Mouse (Mus musculus) brain, adult 2 months (tissue): Measurements from ENCODE around the gene Olfr652.

Experiments
- DNase-seq: peaks from one replicate; pipeline ENCODE4 v3.0.0; 2011; ENCODE audit warnings: low read depth, low spot score

The Olfr652 gene

DNA sequence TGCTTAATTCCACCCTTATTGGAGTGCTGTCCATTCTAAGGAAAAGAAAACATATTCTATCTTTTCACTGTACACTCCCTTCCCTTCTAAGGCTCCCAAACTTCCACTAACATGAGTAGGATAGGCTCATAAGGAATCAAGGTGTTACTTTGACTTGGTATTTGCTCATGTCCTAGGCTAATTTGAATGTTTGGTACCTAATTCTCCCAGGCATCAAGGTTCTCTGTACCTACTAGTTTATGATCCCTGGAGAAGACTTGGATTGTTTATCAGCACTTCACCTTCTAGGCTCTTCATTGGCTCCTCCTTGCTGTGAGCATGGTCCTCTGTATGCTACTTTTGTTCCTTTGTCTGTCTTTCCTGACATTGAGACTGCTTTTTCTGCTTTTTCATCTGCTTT, at the start of gene Olfr652:
Olfr652 (plus strand) TSS at position 301 of the 400 bp plus-strand sequence.
- DNase-seq: no peak

DNA sequence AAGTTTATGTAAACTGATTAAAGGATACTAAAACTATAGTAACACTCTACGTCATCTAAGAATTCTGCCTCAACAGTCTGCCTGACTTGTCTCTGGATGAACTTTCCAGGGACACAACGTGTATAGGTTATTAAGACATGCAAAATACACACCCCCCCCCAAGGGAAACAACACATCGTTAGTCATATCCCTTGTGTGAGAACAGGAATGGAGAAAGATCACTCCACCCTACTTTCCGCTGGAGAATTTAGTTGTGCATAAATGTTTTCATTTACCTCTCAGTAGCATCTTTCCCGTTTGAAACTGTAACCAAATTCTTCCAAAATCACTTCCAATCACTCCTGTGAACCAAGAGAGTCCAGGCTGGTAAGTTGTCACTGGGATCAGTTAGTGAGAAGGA, 10.9 kb upstream of the Olfr652 start, which contains the start of gene Olfr651:
Olfr651 (plus strand) TSS at position 301 of the 400 bp plus-strand sequence.
- no peak for DNase-seq

DNA sequence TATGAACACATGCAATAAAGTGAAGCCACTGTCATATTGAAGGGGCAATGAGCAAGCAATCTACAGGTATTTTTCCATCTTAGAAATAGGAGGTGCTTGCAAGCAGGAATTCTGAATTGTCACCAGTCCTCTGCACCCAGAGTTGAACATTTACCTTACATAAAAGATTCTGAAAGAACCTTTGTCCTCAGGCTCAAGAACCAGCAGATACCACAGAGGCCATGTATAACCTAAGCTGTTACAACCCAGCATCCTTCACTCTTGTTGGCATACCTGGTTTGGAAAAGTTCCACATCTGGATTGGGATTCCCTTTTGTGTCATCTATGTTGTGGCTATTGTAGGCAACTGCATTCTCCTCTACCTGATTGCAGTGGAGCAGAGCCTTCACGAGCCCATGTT, 8.0 kb upstream of the Olfr652 start:
- no peak for DNase-seq

DNA sequence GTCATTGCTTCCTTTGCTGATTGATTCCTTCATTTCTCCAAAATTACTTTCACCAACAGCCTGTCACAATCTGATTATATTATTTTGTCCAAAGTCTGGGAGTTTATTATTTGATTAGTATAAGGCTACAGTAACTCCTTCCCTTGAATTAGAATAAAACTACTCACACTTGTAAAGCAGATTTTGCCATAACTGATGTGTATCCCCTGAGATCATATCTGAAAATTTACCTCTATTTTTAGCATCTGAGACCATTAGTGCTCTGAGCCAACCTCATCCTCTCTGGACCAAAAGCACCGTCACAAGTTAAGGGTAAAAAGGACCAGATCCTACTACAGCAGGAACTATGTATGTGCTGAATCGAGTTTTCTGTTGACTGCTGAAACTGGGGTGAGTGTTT, 16.3 kb downstream of the Olfr652 start, which contains the start of gene Olfr653:
Olfr653 (plus strand) TSS at position 301 of the 400 bp plus-strand sequence.
- DNase-seq: no peak

DNA sequence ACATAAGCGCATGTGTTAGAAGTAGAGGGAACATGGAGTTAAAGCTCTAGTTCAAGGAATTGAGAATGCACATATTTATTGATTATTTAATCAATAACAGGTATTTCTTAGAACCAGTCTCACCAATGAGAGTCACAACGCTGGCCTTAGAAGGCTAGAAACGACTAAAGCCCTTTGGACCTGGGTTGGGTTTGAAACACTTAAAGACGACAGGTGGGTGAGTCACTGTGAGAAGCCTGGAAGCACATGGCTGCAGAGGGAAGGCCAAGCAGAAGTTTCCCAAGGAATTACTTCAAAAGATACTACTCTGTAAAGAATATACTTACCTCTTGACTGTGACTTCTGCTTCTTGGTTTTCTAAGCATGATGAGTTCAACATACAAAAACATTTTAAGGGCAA, 20.1 kb downstream of the Olfr652 start:
- DNase-seq: no peak

DNA sequence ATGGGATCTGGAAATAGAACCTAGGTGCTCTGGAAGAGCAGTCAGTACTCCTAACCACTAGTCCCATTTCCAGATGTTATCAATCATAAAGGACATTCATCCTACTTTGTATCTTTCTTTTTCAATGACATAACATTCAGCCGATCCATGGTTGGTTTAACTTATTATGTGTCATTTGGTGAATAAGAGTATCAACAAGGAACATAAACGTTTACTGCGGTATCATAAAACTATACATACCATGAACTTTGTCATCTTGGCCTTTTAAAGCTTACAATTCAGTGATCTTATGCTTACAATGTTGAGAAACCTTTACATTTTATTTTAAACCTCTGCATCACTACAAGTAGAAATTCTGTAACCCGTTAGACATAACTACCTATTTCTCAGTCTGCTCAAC, 20.7 kb downstream of the Olfr652 start:
- no peak for DNase-seq

DNA sequence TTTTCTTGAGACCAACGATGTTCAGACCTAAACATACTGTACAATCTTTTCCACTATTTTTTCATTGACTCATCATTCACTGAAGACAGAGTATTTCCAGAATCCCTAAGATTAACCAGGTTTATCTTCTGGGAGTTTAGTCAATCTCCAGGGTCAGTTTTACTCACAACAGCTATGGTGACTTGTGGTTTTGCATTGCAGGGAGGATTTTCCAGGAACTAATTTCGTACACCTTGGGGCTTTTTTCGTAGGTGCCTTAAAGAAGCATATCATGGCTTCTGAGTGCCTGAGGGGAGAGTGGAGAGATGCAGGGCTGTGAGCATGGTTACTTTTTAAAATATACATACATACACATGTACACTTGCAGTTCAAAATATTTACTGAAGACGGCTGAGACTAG, 26.0 kb downstream of the Olfr652 start, which contains the start of gene Olfr654:
Olfr654 (plus strand) TSS at position 301 of the 400 bp plus-strand sequence.
- DNase-seq: no peak

DNA sequence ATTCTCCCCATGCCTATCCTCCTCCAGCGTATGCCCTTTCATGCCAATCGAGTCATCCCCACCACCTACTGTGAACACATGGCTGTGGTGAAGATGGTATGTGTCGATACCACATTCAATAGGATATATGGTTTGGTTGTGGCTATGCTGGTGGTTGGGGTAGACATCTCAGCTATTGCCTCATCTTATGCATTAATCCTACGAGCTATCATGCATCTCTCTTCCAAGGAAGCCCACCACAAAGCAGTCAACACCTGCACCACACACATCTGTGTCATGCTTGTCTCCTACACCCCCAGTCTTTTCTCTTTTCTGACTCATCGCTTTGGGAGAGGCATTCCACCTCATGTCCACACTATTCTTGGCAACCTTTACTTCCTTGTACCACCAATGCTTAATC, 27.6 kb downstream of the Olfr652 start:
- DNase-seq: no peak

DNA sequence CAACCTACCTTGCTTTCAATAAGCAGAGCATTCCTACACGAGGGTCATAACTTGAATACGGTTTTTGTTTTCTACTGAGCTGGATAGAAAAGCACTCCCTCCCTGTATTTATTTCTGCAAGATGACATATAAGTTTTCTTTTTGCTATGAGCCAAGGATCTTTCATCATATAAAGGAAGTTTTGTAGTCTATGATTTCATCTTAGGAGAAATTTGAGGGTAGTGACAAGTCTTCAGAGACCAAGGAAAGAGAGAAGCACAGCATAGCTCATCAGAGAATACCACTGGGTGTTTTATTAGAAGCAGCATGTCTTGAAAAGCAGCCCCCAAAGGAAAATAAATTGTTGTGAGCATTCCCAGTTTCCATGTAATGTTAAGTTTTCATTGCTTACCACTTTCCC, 41.0 kb downstream of the Olfr652 start, which contains the start of gene Olfr655:
Olfr655 (minus strand) TSS at position 101 of the 400 bp plus-strand sequence.
- no peak for DNase-seq

DNA sequence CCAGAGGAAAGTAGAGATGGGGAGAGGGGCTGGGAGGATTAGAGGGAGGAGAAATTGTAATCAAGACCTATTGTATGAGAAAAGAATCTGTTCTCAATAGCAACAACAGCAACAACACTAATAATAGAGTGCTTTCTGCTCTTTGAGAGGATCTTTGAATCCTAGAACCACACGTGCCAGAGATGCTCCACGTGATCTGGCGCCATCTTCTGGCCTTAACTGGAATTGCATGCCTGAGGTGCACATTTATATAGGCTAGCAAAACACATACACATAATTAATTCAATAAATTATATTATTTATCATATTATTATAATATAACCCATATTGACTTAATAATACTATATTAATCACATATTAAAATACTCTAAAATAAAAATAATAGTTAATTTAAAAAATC, 42.5 kb downstream of the Olfr652 start:
- no peak for DNase-seq

DNA sequence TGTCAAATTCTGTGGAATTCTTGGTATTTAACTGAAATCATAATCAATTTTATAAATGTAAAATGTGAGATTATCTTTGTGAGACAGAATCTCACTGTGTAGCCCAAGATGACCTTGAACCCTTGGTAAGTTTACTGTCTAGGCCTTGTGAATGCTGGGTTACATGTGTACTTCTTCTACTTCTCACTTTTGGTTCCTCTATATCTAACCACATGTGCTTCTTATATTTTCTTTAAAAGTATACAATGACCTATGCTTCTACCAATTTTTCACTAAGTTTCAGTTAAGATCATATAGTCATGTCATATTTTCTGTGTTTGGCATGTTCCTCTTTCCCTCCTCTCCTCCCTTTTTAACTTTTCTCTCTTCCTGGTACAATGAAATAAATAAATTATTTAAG, 44.0 kb downstream of the Olfr652 start:
- no peak for DNase-seq

DNA sequence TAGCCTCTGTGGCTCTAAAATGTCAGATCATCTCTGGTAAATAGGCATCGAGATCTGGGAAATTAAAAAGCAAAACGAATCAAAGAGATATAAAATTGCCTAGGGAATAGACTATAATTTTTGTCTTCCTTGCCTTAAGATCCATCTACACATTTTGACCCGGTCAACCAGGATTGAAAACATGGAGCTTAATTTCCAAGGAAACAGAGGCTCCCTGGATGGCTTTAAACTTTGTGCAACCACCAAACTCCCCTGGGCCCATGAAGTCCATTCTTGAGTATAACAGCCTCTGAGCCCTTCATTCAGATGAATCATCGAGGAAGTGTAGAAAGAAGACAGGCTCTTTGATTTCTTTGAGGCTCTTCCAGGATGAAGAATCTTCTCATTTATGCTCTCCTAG, 53.0 kb downstream of the Olfr652 start, which contains the start of gene Olfr656:
Olfr656 (plus strand) TSS at position 301 of the 400 bp plus-strand sequence.
- no peak for DNase-seq
